Mouse (Mus musculus): Measurements from ENCODE around the gene Phactr4. TPM values are rescaled to one million over a fixed set of nuclear protein-coding genes. Genes with fewer than 3 reads are reported as not detected.
"Not testable (repeated sequence)": the region's sequence is repeated elsewhere in the genome, so short reads cannot be mapped to it uniquely, and the experiment has no call there.

Gene Phactr4
- polyA plus RNA-seq, 1 experiment from 2014 or later, result 23.3 TPM

GRCm38 (mm10) chr4:132415966-132416365 is 6.3 kb downstream of the Phactr4 start:
- peaks cover 8% of the 10 kb centered on the region; the same call in 1 of the 2 replicates for H3K4me1 ChIP-seq (ENCODE audit: insufficient read depth)
- H3K9ac ChIP-seq, result no peak overlapping the region
- ATAC-seq (ENCODE audit: insufficient read depth) (no peak), DNase-seq (no peak)
- H3K27ac ChIP-seq (ENCODE audit: low read depth), result peak overlapping the region; percentile 77
- peaks cover 8% of the 10 kb centered on the region; the same call in 1 of the 2 replicates for H3K36me3 ChIP-seq (ENCODE audit: insufficient read depth)
- TF ChIP-seq CTCF (IDR thresholded peaks at IDR 0.05; ENCODE audit: low read depth), result no peak
- no peaks in the 10 kb centered on the region for H3K27me3 ChIP-seq (ENCODE audit: insufficient read depth, low read length)
- no peak overlapping the region for H3K4me3 ChIP-seq (ENCODE audit: low read depth, low read length)
- no peak overlapping the region for H3K4me2 ChIP-seq
- H3K9me3 ChIP-seq (ENCODE audit: low read depth, low read length), result no peaks in the 10 kb centered on the region

GRCm38 (mm10) chr4:132413257-132413656 is 9.0 kb downstream of the Phactr4 start:
- DNase-seq; ATAC-seq (ENCODE audit: insufficient read depth); H3K4me2 ChIP-seq; H3K4me3 ChIP-seq (ENCODE audit: low read depth, low read length); H3K9me3 ChIP-seq (ENCODE audit: low read depth, low read length); H3K4me1 ChIP-seq (ENCODE audit: insufficient read depth); H3K36me3 ChIP-seq (ENCODE audit: insufficient read depth); H3K27me3 ChIP-seq (ENCODE audit: insufficient read depth, low read length); H3K9ac ChIP-seq; H3K27ac ChIP-seq (ENCODE audit: low read depth): not testable (repeated sequence)
- WGBS, result 94% methylated on average over 4 of the region's 4 CpGs

- no peaks in the 10 kb centered on the region for H3K9me3 ChIP-seq (ENCODE audit: low read depth, low read length)
- H3K9ac ChIP-seq, result no peak overlapping the region
- DNase-seq, result peak; percentile 81
- no peak overlapping the region for H3K4me2 ChIP-seq
- WGBS, result 46% methylated on average over 8 of the region's 8 CpGs
- H3K27ac ChIP-seq (ENCODE audit: low read depth), result no peak overlapping the region
- H3K27me3 ChIP-seq (ENCODE audit: insufficient read depth, low read length), result no peaks in the 10 kb centered on the region
- H3K36me3 ChIP-seq (ENCODE audit: insufficient read depth), result peaks cover 13% of the 10 kb centered on the region; the same call in 1 of the 2 replicates
- 0 out of 2 replicates have a peak, but pooled peaks cover 3% of the 10 kb centered on the region for H3K4me1 ChIP-seq (ENCODE audit: insufficient read depth)
- TF ChIP-seq CTCF (IDR thresholded peaks at IDR 0.05; ENCODE audit: low read depth), result peak; percentile 64
- no peak overlapping the region for H3K4me3 ChIP-seq (ENCODE audit: low read depth, low read length)
- ATAC-seq (ENCODE audit: insufficient read depth), result peak; percentile 54; the same call in 1 of the 2 replicates
Measured at GRCm38 (mm10) chr4:132411322-132412094, 10.8 kb downstream of the Phactr4 start.

GRCm38 (mm10) chr4:132409587-132410229 is 12.6 kb downstream of the Phactr4 start:
- 0 out of 2 replicates have a peak, but pooled peaks cover under 1% of the 10 kb centered on the region for H3K4me1 ChIP-seq (ENCODE audit: insufficient read depth)
- no peaks in the 10 kb centered on the region for H3K9me3 ChIP-seq (ENCODE audit: low read depth, low read length)
- no peak for TF ChIP-seq CTCF (IDR thresholded peaks at IDR 0.05; ENCODE audit: low read depth)
- no peaks in the 10 kb centered on the region for H3K27me3 ChIP-seq (ENCODE audit: insufficient read depth, low read length)
- H3K4me3 ChIP-seq (ENCODE audit: low read depth, low read length), result no peak overlapping the region
- H3K9ac ChIP-seq, result no peak overlapping the region
- ATAC-seq (ENCODE audit: insufficient read depth), result no peak
- no peak overlapping the region for H3K27ac ChIP-seq (ENCODE audit: low read depth)
- 84% methylated on average over 4 of the region's 4 CpGs for WGBS
- H3K4me2 ChIP-seq, result no peak overlapping the region
- DNase-seq, result no peak
- peaks cover 13% of the 10 kb centered on the region; the same call in 1 of the 2 replicates for H3K36me3 ChIP-seq (ENCODE audit: insufficient read depth)

GRCm38 (mm10) chr4:132406393-132407189 is 15.7 kb downstream of the Phactr4 start:
- WGBS, result 67% methylated on average over 13 of the region's 13 CpGs
- no peak for DNase-seq

GRCm38 (mm10) chr4:132404588-132404987 is 17.7 kb downstream of the Phactr4 start:
- TF ChIP-seq CTCF (IDR thresholded peaks at IDR 0.05; ENCODE audit: low read depth), result no peak
- no peak overlapping the region for H3K27ac ChIP-seq (ENCODE audit: low read depth)
- DNase-seq, result no peak

More at GRCm38 (mm10) chr4:132406393-132407189, 15.7 kb downstream of the Phactr4 start:
- Histone ChIP-seq H3K4me1 (ENCODE audit: insufficient read depth) (no peaks in the 10 kb centered on the region), H3K27me3 (ENCODE audit: insufficient read depth, low read length) (no peaks in the 10 kb centered on the region), H3K4me2 (no peak overlapping the region), H3K9me3 (ENCODE audit: low read depth, low read length) (no peaks in the 10 kb centered on the region), H3K9ac (no peak overlapping the region), H3K36me3 (ENCODE audit: insufficient read depth) (0 out of 2 replicates have a peak, but pooled peaks cover 5% of the 10 kb centered on the region), H3K4me3 (ENCODE audit: low read depth, low read length) (no peak overlapping the region), H3K27ac (ENCODE audit: low read depth) (no peak overlapping the region)
- TF ChIP-seq CTCF (IDR thresholded peaks at IDR 0.05; ENCODE audit: low read depth), result no peak
- no peak for ATAC-seq (ENCODE audit: insufficient read depth)

More at GRCm38 (mm10) chr4:132404588-132404987, 17.7 kb downstream of the Phactr4 start:
- H3K36me3 ChIP-seq (ENCODE audit: insufficient read depth), result 0 out of 2 replicates have a peak, but pooled peaks cover 5% of the 10 kb centered on the region
- 68% methylated on average over 5 of the region's 5 CpGs for WGBS
- no peaks in the 10 kb centered on the region for H3K9me3 ChIP-seq (ENCODE audit: low read depth, low read length)
- H3K4me3 ChIP-seq (ENCODE audit: low read depth, low read length), result no peak overlapping the region
- H3K4me1 ChIP-seq (ENCODE audit: insufficient read depth), result no peaks in the 10 kb centered on the region
- H3K27me3 ChIP-seq (ENCODE audit: insufficient read depth, low read length), result no peaks in the 10 kb centered on the region
- no peak for ATAC-seq (ENCODE audit: insufficient read depth)
- no peak overlapping the region for H3K9ac ChIP-seq
- no peak overlapping the region for H3K4me2 ChIP-seq
